Mouse (Mus musculus) E14TG2a.4 (cell line): ENCODE measurements at regions not wholly inside any gene's neighbourhood (a gene's known extent, or its start where the extent isn't known, plus 50 kb on each side); places are given as distances from the start of the nearest gene placed in this dataset.

Experiments used
- CTCF ChIP-seq: conservative IDR thresholded peaks from 2 replicates; pipeline ENCODE4 v1.5.1; 2014; ENCODE audit warnings: low read length
- POU5F1 ChIP-seq: IDR thresholded peaks from 2 replicates; pipeline ENCODE4 v1.6.1; 2014; ENCODE audit warnings: low read length, borderline replicate concordance

DNA sequence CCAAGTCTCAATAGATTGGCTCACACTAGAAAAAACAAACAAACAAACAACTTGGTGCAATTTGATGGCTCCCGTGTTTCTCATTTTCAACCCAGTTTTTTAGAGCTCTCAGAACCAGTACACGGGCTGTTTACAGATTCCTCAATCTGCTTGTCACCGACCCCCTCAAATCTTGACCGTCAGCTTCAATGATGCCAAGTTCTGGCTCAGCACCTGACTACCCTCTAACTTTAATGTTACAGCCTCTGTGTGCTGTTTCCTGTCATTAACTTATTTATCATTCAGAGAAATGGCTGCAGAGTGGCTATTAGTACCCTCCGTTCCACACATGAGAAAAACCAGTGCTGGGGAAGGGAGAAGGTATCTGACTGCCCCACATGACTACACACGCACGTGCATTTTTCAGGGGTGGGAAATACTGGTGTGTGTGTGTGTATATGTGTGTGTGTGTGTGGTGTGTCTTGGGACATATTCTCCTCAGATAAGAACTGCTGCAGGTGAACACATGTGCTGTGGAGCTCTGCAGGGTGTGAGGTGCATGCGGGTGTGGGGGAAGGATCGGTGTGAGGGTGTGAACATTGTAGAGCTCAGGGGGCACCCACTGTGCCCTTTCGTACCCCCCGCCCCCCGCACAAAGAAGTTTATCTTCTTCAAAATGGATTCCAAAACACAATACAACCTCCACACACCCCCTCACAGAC is 83.6 kb upstream of the Lgalsl start:
- TF ChIP-seq CTCF (no peak), POU5F1 (no peak)
